Mouse (Mus musculus) layer of hippocampus, postnatal 36 days (tissue): Measurements from ENCODE around the gene Ikbkg. TPM values are rescaled to one million over a fixed set of nuclear protein-coding genes. Genes with fewer than 3 reads are reported as not detected.
"Not testable (repeated sequence)": the region's sequence is repeated elsewhere in the genome, so short reads cannot be mapped to it uniquely, and the experiment has no call there.

Experiments used
- DNase-seq, 2 experiments: peaks; one replicate each; pipeline ENCODE4 v3.0.0; 2022
- total RNA-seq, 2 experiments: library from RNA; stranded (reverse); gene quantifications; 2 replicates each; pipeline ENCODE4 v1.2.3; 2021

Ikbkg gene
- 10 to 100 TPM; 47.1 to 50.4 TPM for total RNA-seq

GRCm38 (mm10) chrX:74392535-74393443, at the start of gene Ikbkg, which contains the start of gene Fam3a:
Ikbkg (plus strand) TSS chrX:74393290.
Fam3a (minus strand) TSS chrX:74393272.
- DNase-seq: peak; percentile 74 to 78

- no peak for DNase-seq
Measured at GRCm38 (mm10) chrX:74352645-74353466, 40.2 kb upstream of the Ikbkg start.

GRCm38 (mm10) chrX:74353467-74353770, 39.7 kb upstream of the Ikbkg start, which contains the start of gene Lage3:
Lage3 (minus strand) TSS chrX:74353618.
- DNase-seq: peak; percentile 78 to 80

- not testable (repeated sequence) for DNase-seq
Measured at GRCm38 (mm10) chrX:74357069-74357468, 36.0 kb upstream of the Ikbkg start.

- DNase-seq: no peak
Measured at GRCm38 (mm10) chrX:74359171-74359570, 33.9 kb upstream of the Ikbkg start.

- DNase-seq: no peak
Measured at GRCm38 (mm10) chrX:74367512-74367911, 25.6 kb upstream of the Ikbkg start.

GRCm38 (mm10) chrX:74368209-74368909, 24.7 kb upstream of the Ikbkg start:
- DNase-seq: peak; percentile 56 to 65

- DNase-seq: peak; percentile 75 to 78
Measured at GRCm38 (mm10) chrX:74372888-74373549, 20.1 kb upstream of the Ikbkg start, which contains the start of the genes Ubl4a and Slc10a3. Ubl4a (minus strand) TSS chrX:74373218. Slc10a3 (minus strand) TSS chrX:74373349.

GRCm38 (mm10) chrX:74384451-74384850, 8.6 kb upstream of the Ikbkg start:
- DNase-seq: no peak

- no peak for DNase-seq
Measured at GRCm38 (mm10) chrX:74388153-74388552, 4.9 kb upstream of the Ikbkg start.

GRCm38 (mm10) chrX:74400136-74400535, 7.0 kb downstream of the Ikbkg start:
- no peak for DNase-seq

GRCm38 (mm10) chrX:74408340-74408739, 15.2 kb downstream of the Ikbkg start:
- DNase-seq: no peak

- peak; percentile 47 to 64 for DNase-seq
Measured at GRCm38 (mm10) chrX:74413377-74413776, 20.3 kb downstream of the Ikbkg start.

- DNase-seq: no peak
Measured at GRCm38 (mm10) chrX:74424443-74424842, 31.4 kb downstream of the Ikbkg start.

GRCm38 (mm10) chrX:74425195-74425594, 32.1 kb downstream of the Ikbkg start:
- DNase-seq: no peak

- no peak for DNase-seq
Measured at GRCm38 (mm10) chrX:74426256-74426655, 33.2 kb downstream of the Ikbkg start.

- no peak for DNase-seq
Measured at GRCm38 (mm10) chrX:74427116-74427515, 34.0 kb downstream of the Ikbkg start.

- DNase-seq: no peak
Measured at GRCm38 (mm10) chrX:74428146-74428825, 35.2 kb downstream of the Ikbkg start.

- peak; percentile 82 to 83 for DNase-seq
Measured at GRCm38 (mm10) chrX:74428826-74429276, 35.8 kb downstream of the Ikbkg start, which contains the start of gene G6pdx. G6pdx (minus strand) TSS chrX:74429194.

GRCm38 (mm10) chrX:74429290-74429821, 36.3 kb downstream of the Ikbkg start:
- DNase-seq: peak; percentile 72 to 74
